Mouse (Mus musculus): Measurements from ENCODE around the gene Ppp4c. TPM values are rescaled to one million over a fixed set of nuclear protein-coding genes. Genes with fewer than 3 reads are reported as not detected.

Gene Ppp4c
- 313 and 330 TPM in 2 replicates for polyA plus RNA-seq (2014; fragmentation: Nextera tagmentation; extraction: Ambion mirVana)

- under 1% methylated on average over 68 of the region's 83 CpGs for WGBS
- H3K4me2 ChIP-seq (replicated peaks; ENCODE audit: low read depth, low read length), result peak within 1 kb of the TSS; percentile 80
- ATAC-seq (ENCODE audit: low FRiP score) (peak; percentile 89), DNase-seq (ENCODE audit: low spot score) (peak; percentile 99)
- no peaks in the 10 kb centered on the region for H3K9me3 ChIP-seq (ENCODE audit: control insufficient read depth, low read length)
- peaks cover 11% of the 10 kb centered on the region; the same call in 1 of the 2 replicates for H3K36me3 ChIP-seq (ENCODE audit: control insufficient read depth, insufficient read depth, low read length)
- peaks cover 7% of the 10 kb centered on the region for H3K4me1 ChIP-seq (replicated peaks; ENCODE audit: control insufficient read depth, insufficient read depth, low read length)
- H3K27me3 ChIP-seq (ENCODE audit: control insufficient read depth, insufficient read depth, low read length), result no peaks in the 10 kb centered on the region
- peak within 1 kb of the TSS; percentile 97 for H3K9ac ChIP-seq (ENCODE audit: low read depth, low read length)
- H3K4me3 ChIP-seq (ENCODE audit: low read depth, low read length), result peak within 1 kb of the TSS; percentile 96
- peak within 1 kb of the TSS; percentile 96 for H3K27ac ChIP-seq (ENCODE audit: low read depth, low read length)
These were observed at the start of gene Ppp4c for GRCm38 (mm10) chr7:126791851-126792720. TSS of gene Ppp4c (minus strand) at chr7:126792496.

- no peak overlapping the region for H3K4me2 ChIP-seq (replicated peaks; ENCODE audit: low read depth, low read length)
- no peaks in the 10 kb centered on the region for H3K36me3 ChIP-seq (ENCODE audit: control insufficient read depth, insufficient read depth, low read length)
- H3K9me3 ChIP-seq (ENCODE audit: control insufficient read depth, low read length), result no peaks in the 10 kb centered on the region
- H3K27me3 ChIP-seq (ENCODE audit: control insufficient read depth, insufficient read depth, low read length), result no peaks in the 10 kb centered on the region
- H3K4me1 ChIP-seq (replicated peaks; ENCODE audit: control insufficient read depth, insufficient read depth, low read length), result no peaks in the 10 kb centered on the region
- no peak overlapping the region for H3K27ac ChIP-seq (ENCODE audit: low read depth, low read length)
- 100% methylated on average over 1 of the region's 1 CpGs for WGBS
- no peak overlapping the region for H3K4me3 ChIP-seq (ENCODE audit: low read depth, low read length)
- DNase-seq (ENCODE audit: low spot score) (no peak), ATAC-seq (ENCODE audit: low FRiP score) (no peak)
- H3K9ac ChIP-seq (ENCODE audit: low read depth, low read length), result no peak overlapping the region
These were observed 41.0 kb upstream of the Ppp4c start for GRCm38 (mm10) chr7:126833294-126833693.

DNA sequence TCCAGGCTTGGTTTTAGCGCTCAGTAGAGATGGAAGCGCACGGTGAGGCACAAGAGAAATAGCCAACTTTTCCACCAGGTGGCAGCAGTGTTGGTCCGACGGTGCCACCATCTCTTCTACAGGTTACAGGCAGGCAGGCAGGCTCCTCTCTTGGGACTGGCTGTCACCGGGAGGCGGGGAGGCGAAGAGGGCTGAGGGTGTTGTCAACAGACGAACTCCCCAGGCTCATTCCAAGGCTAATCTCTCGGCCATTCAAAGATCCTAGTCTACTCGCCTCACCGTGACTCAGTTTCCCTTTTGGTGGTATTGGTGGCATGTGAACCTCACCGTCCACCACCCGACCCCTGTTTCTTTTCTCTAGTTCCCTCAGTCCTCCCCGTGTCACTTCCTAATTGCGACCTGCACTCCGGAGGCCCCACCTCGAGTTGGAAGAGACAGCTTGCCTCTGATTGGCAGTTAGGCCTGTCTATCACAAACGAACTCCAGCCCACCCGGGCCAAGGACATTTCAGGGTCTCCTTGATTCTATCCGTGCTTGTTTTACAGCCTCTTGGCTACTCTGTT, 39.8 kb upstream of the Ppp4c start:
- ATAC-seq (ENCODE audit: low FRiP score), result peak; percentile 78

DNA sequence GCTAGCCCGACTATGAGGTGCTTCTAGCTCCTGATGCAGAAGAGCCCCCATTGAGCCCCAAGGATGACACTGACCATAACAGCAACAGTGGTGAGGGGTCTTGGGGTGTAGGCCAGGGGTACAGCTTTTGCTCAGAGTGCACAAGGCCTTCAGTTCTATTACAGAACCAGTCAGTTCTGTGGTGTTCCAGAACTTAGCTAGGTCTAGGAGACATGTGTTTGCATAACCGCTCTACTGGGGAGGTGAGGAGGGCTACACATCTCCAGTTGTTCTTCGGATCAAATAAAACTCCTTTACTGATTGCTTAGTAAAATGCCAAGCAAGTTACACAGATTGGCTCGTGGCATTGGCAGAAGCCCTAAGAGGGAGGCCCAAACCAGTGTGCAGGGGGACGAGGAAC, 39.2 kb upstream of the Ppp4c start, which contains the start of gene 4930451I11Rik:
TSS of gene 4930451I11Rik (minus strand) at position 101 of the 400 bp plus-strand sequence.
- DNase-seq (ENCODE audit: low spot score), result no peak
- Histone ChIP-seq H3K36me3 (ENCODE audit: control insufficient read depth, insufficient read depth, low read length) (no peaks in the 10 kb centered on the region), H3K4me1 (replicated peaks; ENCODE audit: control insufficient read depth, insufficient read depth, low read length) (no peaks in the 10 kb centered on the region), H3K27ac (ENCODE audit: low read depth, low read length) (no peak within 1 kb of the TSS), H3K4me3 (ENCODE audit: low read depth, low read length) (peak within 1 kb of the TSS; percentile 28), H3K4me2 (replicated peaks; ENCODE audit: low read depth, low read length) (peak within 1 kb of the TSS; percentile 44), H3K27me3 (ENCODE audit: control insufficient read depth, insufficient read depth, low read length) (no peaks in the 10 kb centered on the region), H3K9me3 (ENCODE audit: control insufficient read depth, low read length) (no peaks in the 10 kb centered on the region), H3K9ac (ENCODE audit: low read depth, low read length) (0 out of 2 replicates have a peak within 1 kb of the TSS, but pooled peaks have one; percentile 15)
- WGBS, result 61% methylated on average over 5 of the region's 5 CpGs
- ATAC-seq (ENCODE audit: low FRiP score), result no peak

More for the DNA sequence above, 39.8 kb upstream of the Ppp4c start:
- H3K4me2 ChIP-seq (replicated peaks; ENCODE audit: low read depth, low read length), result peak overlapping the region; percentile 44
- no peaks in the 10 kb centered on the region for H3K36me3 ChIP-seq (ENCODE audit: control insufficient read depth, insufficient read depth, low read length)
- DNase-seq (ENCODE audit: low spot score), result peak; percentile 88
- H3K9me3 ChIP-seq (ENCODE audit: control insufficient read depth, low read length), result no peaks in the 10 kb centered on the region
- H3K27ac ChIP-seq (ENCODE audit: low read depth, low read length), result no peak overlapping the region
- H3K27me3 ChIP-seq (ENCODE audit: control insufficient read depth, insufficient read depth, low read length), result no peaks in the 10 kb centered on the region
- H3K9ac ChIP-seq (ENCODE audit: low read depth, low read length), result 0 out of 2 replicates have a peak overlapping the region, but pooled peaks have one; percentile 15
- H3K4me1 ChIP-seq (replicated peaks; ENCODE audit: control insufficient read depth, insufficient read depth, low read length), result no peaks in the 10 kb centered on the region
- WGBS, result under 1% methylated on average over 21 of the region's 21 CpGs
- H3K4me3 ChIP-seq (ENCODE audit: low read depth, low read length), result peak overlapping the region; percentile 28

DNA sequence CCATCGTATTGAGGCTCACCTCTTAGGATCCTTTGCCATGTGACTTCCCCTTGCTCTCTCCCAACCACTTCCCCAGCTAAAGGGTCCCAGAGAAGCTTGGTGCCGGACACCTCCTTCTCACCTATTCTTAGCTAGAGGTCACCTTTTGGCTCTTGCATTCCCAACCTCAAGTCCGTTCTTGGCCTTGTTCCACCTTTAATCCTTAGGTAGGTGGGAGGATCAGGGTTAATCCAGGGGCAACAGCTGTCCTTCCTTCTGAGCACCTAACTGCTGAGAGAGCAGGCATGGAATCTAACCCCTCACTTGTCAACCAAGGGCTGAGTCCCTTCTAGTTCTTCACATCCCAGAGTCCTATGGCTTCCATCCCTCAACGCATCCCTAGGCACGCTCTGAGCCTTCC, 33.7 kb upstream of the Ppp4c start:
- H3K27me3 ChIP-seq (ENCODE audit: control insufficient read depth, insufficient read depth, low read length), result no peaks in the 10 kb centered on the region; the same call in 1 of the 2 replicates
- no peaks in the 10 kb centered on the region for H3K36me3 ChIP-seq (ENCODE audit: control insufficient read depth, insufficient read depth, low read length)
- H3K9me3 ChIP-seq (ENCODE audit: control insufficient read depth, low read length), result no peaks in the 10 kb centered on the region
- WGBS, result 84% methylated on average over 5 of the region's 5 CpGs
- ATAC-seq (ENCODE audit: low FRiP score) (no peak), DNase-seq (ENCODE audit: low spot score) (no peak)
- H3K4me2 ChIP-seq (replicated peaks; ENCODE audit: low read depth, low read length), result no peak overlapping the region
- H3K27ac ChIP-seq (ENCODE audit: low read depth, low read length), result no peak overlapping the region
- no peak overlapping the region for H3K4me3 ChIP-seq (ENCODE audit: low read depth, low read length)
- H3K4me1 ChIP-seq (replicated peaks; ENCODE audit: control insufficient read depth, insufficient read depth, low read length), result no peaks in the 10 kb centered on the region; the same call in 1 of the 2 replicates
- H3K9ac ChIP-seq (ENCODE audit: low read depth, low read length), result no peak overlapping the region

GRCm38 (mm10) chr7:126825403-126825802, 33.1 kb upstream of the Ppp4c start:
- Histone ChIP-seq H3K4me1 (replicated peaks; ENCODE audit: control insufficient read depth, insufficient read depth, low read length) (no peaks in the 10 kb centered on the region; the same call in 1 of the 2 replicates), H3K27ac (ENCODE audit: low read depth, low read length) (no peak overlapping the region), H3K36me3 (ENCODE audit: control insufficient read depth, insufficient read depth, low read length) (no peaks in the 10 kb centered on the region), H3K27me3 (ENCODE audit: control insufficient read depth, insufficient read depth, low read length) (no peaks in the 10 kb centered on the region; the same call in 1 of the 2 replicates), H3K4me2 (replicated peaks; ENCODE audit: low read depth, low read length) (no peak overlapping the region), H3K9me3 (ENCODE audit: control insufficient read depth, low read length) (no peaks in the 10 kb centered on the region), H3K4me3 (ENCODE audit: low read depth, low read length) (no peak overlapping the region), H3K9ac (ENCODE audit: low read depth, low read length) (no peak overlapping the region)
- WGBS, result 18% methylated on average over 8 of the region's 8 CpGs
- DNase-seq (ENCODE audit: low spot score) (peak; percentile 53), ATAC-seq (ENCODE audit: low FRiP score) (no peak)

DNA sequence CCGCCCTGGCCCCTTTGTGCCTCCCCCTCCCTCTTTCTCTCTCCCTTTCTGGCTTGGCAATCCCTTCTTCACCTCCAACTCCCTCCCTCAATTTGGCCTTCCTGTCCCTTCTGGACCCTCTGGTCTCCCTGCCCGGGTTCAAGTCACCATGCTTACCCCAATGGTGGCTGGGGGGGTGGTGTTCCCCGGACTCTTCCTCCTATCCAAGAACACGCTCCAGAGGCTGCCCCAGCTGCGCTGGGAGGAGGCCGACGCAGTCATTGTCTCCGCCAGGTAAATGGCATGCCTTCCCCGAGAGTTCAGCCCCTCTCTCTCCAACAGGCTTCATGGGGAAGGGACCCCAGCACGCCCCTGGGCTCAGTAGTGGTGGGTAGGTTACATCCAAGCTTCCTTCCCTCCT, 31.6 kb upstream of the Ppp4c start:
- Histone ChIP-seq H3K4me3 (ENCODE audit: low read depth, low read length) (peak overlapping the region; percentile 56), H3K9ac (ENCODE audit: low read depth, low read length) (peak overlapping the region; percentile 76), H3K9me3 (ENCODE audit: control insufficient read depth, low read length) (no peaks in the 10 kb centered on the region), H3K36me3 (ENCODE audit: control insufficient read depth, insufficient read depth, low read length) (no peaks in the 10 kb centered on the region), H3K4me2 (replicated peaks; ENCODE audit: low read depth, low read length) (peak overlapping the region; percentile 83), H3K27me3 (ENCODE audit: control insufficient read depth, insufficient read depth, low read length) (no peaks in the 10 kb centered on the region; the same call in 1 of the 2 replicates), H3K27ac (ENCODE audit: low read depth, low read length) (peak overlapping the region; percentile 79; the same call in 1 of the 2 replicates), H3K4me1 (replicated peaks; ENCODE audit: control insufficient read depth, insufficient read depth, low read length) (no peaks in the 10 kb centered on the region; the same call in 1 of the 2 replicates)
- DNase-seq (ENCODE audit: low spot score) (peak; percentile 35), ATAC-seq (ENCODE audit: low FRiP score) (peak; percentile 15; the same call in 1 of the 2 replicates)
- 9% methylated on average over 10 of the region's 10 CpGs for WGBS

DNA sequence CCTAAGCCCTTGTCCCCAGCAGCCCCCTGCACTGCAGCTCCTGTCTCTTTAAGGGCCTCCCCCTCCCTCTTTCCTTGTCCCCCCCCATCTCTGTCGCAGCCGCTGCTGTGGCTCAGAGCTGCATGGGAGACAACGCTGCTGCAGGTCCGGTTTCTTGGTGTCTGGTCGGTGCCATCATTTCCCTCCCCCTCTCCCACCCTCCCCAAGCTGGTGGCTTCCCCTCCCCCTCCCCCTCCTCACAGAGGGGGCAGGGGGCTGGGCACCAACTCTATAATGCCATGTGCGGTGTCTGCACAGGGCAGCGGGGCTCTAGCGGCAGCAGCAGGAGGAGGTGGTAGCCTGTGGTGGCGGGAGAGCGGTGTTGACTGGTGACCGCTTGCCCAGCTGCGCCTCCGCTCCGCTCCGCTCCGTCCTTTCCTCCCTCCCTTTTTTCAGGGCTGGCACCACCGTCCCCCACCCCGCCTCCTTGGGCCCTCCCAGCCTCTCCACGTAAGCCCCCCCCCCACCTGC, 31.0 kb upstream of the Ppp4c start:
- H3K4me1 ChIP-seq (replicated peaks; ENCODE audit: control insufficient read depth, insufficient read depth, low read length), result no peaks in the 10 kb centered on the region; the same call in 1 of the 2 replicates
- DNase-seq (ENCODE audit: low spot score), result peak; percentile 62
- peak overlapping the region; percentile 56 for H3K4me3 ChIP-seq (ENCODE audit: low read depth, low read length)
- ATAC-seq (ENCODE audit: low FRiP score), result peak; percentile 82
- no peaks in the 10 kb centered on the region for H3K36me3 ChIP-seq (ENCODE audit: control insufficient read depth, insufficient read depth, low read length)
- no peaks in the 10 kb centered on the region; the same call in 1 of the 2 replicates for H3K27me3 ChIP-seq (ENCODE audit: control insufficient read depth, insufficient read depth, low read length)
- peak overlapping the region; percentile 76 for H3K9ac ChIP-seq (ENCODE audit: low read depth, low read length)
- no peaks in the 10 kb centered on the region for H3K9me3 ChIP-seq (ENCODE audit: control insufficient read depth, low read length)
- H3K27ac ChIP-seq (ENCODE audit: low read depth, low read length), result peak overlapping the region; percentile 79
- WGBS, result 4% methylated on average over 12 of the region's 19 CpGs
- H3K4me2 ChIP-seq (replicated peaks; ENCODE audit: low read depth, low read length), result peak overlapping the region; percentile 83

Measured in hindbrain, embryonic 11.5 days (tissue).